Comparison of ENCODE assay signal across 20 mouse cellular contexts in genomic region chr12:15749646-15750195, GRCm38 (mm10).
A peak's percentile ranks its signal among the peaks of the same experiment; 100 is the strongest.
DNase-seq lines count a peak whose midpoint lies in the region; ATAC-seq lines count a peak whose summit lies in the region.
"Had no signal": no experiment of that assay in that cellular context is flagged by ENCODE, and none has a peak within 500 bp of the region (broad histone marks: within the 10 kb centered on the region; RNA-seq: fewer than 3 reads in every experiment).

No protein-coding gene starts in this region.

- H3K4me3 ChIP-seq in kidney, embryonic 15.5 days (replicated peaks) = no peak overlapping the region
- no peak overlapping the region for H3K4me3 ChIP-seq in limb, embryonic 10.5 days
- H3K4me3 ChIP-seq: forebrain, embryonic 12.5 days; heart, embryonic 12.5 days; limb, embryonic 15.5 days; myocyte had no signal

- H3K4me2 ChIP-seq in kidney, embryonic 15.5 days = no peak overlapping the region
- H3K4me2 ChIP-seq: forebrain, embryonic 12.5 days; heart, embryonic 12.5 days; limb, embryonic 15.5 days had no signal

- H3K27ac ChIP-seq in kidney, embryonic 15.5 days = no peak overlapping the region
- no peak overlapping the region for H3K27ac ChIP-seq in limb, embryonic 10.5 days
- H3K27ac ChIP-seq: forebrain, embryonic 12.5 days; limb, embryonic 15.5 days had no signal

- no peaks in the 10 kb centered on the region for H3K36me3 ChIP-seq in kidney, embryonic 15.5 days
- H3K36me3 ChIP-seq in limb, embryonic 10.5 days = no peaks in the 10 kb centered on the region
- H3K36me3 ChIP-seq: forebrain, embryonic 12.5 days; heart, embryonic 12.5 days; limb, embryonic 15.5 days had no signal

- peak; percentile 67 to 69 for DNase-seq in adrenal gland, adult (ENCODE audit: inconsistent age in 2 of 2, low spot score in 1 of 2)
- DNase-seq in adrenal gland, postnatal 25 days = no peak
- no peak for DNase-seq in kidney, postnatal 14 days
- peak; percentile 26 for DNase-seq in adrenal gland, postnatal 10 days
- peak; percentile 37 for DNase-seq in limb, embryonic 10.5 days (ENCODE audit: low spot score)
- DNase-seq in thymus, postnatal 14 days = no peak
- DNase-seq in urinary bladder, adult 2 months (ENCODE audit: low spot score) = no peak
- DNase-seq: gastrocnemius, postnatal 10 days; kidney, adult 11 months; kidney, postnatal 36 days; liver, postnatal 0 days; lung, postnatal 10 days; midbrain, embryonic 14.5 days had no signal

- H3K27me3 ChIP-seq in kidney, embryonic 15.5 days = no peaks in the 10 kb centered on the region
- no peaks in the 10 kb centered on the region for H3K27me3 ChIP-seq in limb, embryonic 10.5 days (ENCODE audit: low read depth, poor library complexity, severe bottlenecking)
- H3K27me3 ChIP-seq: forebrain, embryonic 12.5 days; heart, embryonic 12.5 days; limb, embryonic 15.5 days; Patski had no signal

- H3K4me1 ChIP-seq in kidney, embryonic 15.5 days = peaks cover 11% of the 10 kb centered on the region
- H3K4me1 ChIP-seq in limb, embryonic 10.5 days = peaks cover 9% of the 10 kb centered on the region
- H3K4me1 ChIP-seq: forebrain, embryonic 12.5 days; heart, embryonic 12.5 days; limb, embryonic 15.5 days had no signal

- 10% methylated on average over 4 of the region's 4 CpGs for WGBS in kidney, embryonic 15.5 days
- 12% methylated on average over 4 of the region's 4 CpGs for WGBS in limb, embryonic 10.5 days

- no peaks in the 10 kb centered on the region for H3K9me3 ChIP-seq in kidney, embryonic 15.5 days (replicated peaks)
- no peaks in the 10 kb centered on the region for H3K9me3 ChIP-seq in limb, embryonic 10.5 days (replicated peaks)
- H3K9me3 ChIP-seq: forebrain, embryonic 12.5 days; heart, embryonic 12.5 days; limb, embryonic 15.5 days had no signal

- ATAC-seq in kidney, embryonic 15.5 days (replicated peaks; ENCODE audit: low FRiP score) = peak; percentile 73
- ATAC-seq: hindbrain, embryonic 16.5 days; liver, postnatal 0 days; Patski had no signal

- H3K9ac ChIP-seq in kidney, embryonic 15.5 days = no peak overlapping the region
- H3K9ac ChIP-seq: forebrain, embryonic 12.5 days; heart, embryonic 12.5 days; limb, embryonic 15.5 days; liver, postnatal 0 days had no signal

Comparison
In these comparisons a context has a peak if more than half of its experiments do, and no peak if none do; other contexts are left out.
1. DNase-seq: peak in adrenal gland, adult (2 of 2), adrenal gland, postnatal 10 days (single experiment) and limb, embryonic 10.5 days (single experiment); none in adrenal gland, postnatal 25 days (single experiment), kidney, postnatal 14 days (single experiment), thymus, postnatal 14 days (single experiment) and urinary bladder, adult 2 months (single experiment).